Mouse (Mus musculus): ENCODE data around the gene Pnpla3.
A peak's percentile ranks its signal among the peaks of the same experiment; 100 is the strongest.

Gene Pnpla3

DNA sequence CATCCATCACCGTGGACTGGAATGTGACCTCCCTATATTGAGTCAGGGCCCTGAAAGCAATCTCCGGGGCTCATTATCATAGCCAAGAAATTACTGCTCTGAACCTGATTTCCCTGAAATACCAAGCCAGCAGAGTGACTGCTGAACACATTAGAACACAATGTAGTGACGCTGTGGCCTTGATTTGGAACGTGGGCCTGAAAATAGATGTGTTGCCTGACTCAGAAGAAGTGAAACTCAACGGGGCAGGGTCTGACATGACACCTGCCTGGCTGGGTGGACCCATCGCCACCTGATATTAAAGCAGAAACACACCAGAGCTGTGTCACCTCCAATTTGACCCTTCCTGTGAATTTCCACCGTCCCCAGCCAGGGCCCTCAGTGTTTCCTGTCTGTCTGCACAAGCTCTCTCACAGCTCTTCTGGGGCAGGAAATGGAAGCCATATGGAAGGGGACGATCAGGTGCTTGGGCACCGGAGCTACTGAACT lies 51.2 kb downstream of the Pnpla3 start:
- DNase-seq, result no peak

GRCm38 (mm10) chr15:84221539-84221938 lies 53.9 kb downstream of the Pnpla3 start:
- DNase-seq, result no peak

DNA sequence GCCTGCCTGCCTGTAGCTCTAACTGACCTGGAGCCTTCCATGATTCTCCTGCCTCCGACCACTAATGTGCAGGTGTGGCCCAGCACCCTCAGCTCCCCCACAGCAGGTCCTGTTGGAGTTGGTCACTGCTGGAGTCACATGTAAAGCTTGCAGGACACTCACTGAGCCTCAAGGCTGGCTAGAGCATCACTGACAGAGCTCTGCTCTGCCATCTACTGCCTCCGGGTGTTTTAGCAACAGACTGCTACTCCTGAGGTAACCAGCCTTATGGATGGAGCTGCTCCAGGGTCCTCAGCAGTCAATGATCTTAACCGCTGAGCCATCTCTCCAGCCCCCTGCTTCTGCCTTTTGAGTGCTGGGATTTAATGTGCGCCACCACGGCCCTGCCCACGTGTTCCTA lies 55.8 kb downstream of the Pnpla3 start:
- DNase-seq, result no peak

DNA sequence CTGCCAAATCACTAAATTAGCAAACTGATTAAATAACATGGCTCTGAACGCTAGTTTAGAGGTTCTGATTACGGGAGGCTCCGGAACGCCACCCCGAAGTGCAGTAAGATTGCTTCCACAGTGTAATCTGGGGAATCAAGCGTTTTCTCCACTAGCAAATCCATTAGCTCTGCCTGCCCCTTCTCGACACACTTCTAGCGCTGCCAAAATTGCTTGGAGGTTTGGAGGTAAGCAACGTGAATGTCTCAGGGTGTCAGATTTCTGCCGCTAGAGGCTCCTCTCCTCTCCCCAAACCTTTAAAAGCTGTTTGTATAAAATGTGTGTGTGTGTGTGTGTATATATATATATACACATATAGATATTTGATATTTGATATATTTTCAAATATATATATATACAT lies 57.1 kb downstream of the Pnpla3 start:
- DNase-seq, result no peak

DNA sequence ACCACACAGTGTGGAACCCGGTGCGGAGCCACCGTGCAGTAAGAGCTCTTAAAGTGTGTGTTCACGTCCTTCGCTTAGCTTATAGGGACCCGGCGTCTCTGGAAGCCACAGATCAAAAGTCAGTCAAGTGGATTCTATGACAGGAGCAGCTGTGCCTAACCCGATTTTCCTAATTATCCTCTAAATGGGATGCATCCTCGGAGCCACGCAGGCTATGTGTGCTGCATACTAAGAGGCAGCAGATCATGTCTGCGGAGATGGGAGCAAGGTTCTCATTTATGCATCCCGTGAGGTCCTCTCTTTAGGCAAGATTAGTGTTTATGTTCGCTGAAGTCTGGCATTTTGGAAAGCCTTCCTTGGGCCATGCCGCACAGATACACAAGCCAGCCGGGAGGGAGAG lies 59.3 kb downstream of the Pnpla3 start:
- DNase-seq, result no peak

DNA sequence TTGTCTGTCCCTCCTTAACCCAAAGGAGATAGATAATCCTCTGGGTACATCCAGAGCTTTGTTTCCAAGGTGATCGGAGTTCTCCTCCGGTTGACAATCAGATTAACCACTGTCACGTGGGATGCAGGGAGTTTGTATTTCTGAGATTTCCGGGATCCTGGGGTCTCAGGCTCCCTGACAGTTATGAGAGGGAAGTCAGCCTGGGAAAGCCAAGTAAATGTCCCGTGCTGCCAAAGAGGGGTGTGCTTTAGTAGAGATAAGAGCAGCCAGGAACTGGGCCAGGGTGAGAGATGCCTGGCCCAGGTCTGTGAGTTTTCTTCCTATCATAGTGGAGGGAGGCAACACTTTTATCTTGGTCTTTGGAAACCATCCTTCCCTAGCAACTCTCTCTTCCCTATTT lies 63.0 kb downstream of the Pnpla3 start:
- DNase-seq, result no peak

- DNase-seq, result peak; percentile 51
Measured at GRCm38 (mm10) chr15:84231113-84231712, 63.6 kb downstream of the Pnpla3 start.

DNA sequence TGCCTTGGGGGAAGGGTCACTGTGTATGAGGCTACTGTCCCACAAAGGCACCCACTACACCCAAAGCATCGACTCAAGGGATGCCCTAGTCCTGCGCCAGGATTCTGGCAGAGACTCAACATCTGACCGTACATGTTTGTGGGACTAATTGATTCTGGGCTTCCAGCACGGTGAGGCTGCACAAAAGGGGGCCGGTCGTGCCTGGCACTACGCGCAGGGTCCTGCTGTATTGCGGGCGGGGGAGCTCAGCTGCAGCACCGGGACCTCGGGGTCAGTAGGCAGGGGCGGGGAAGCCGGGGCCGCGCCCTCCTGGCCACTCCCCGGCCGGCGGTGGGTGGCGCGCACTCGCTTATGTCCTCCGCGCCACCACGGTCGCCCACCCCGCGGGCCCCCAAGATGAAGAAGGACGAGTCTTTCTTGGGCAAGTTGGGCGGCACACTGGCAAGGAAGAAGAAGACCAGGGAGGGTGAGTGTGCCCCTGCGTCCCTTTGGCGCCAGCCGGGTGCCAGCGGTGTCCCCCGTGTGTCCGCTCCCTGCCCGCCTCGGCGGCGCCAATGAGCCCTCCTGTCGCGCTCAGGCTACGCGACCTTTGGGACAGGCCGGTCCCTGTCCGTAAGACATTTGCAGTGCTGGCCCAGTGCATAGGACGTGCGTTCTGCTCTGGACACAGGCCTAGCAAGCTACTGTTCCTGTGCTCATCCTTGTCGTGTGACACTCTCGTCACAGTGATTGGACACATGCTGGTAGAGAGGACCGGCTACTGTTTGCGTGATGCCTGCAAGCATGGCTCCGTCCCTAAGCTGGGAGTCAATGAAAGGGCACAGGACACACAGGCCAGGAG lies 64.3 kb downstream of the Pnpla3 start, which contains the start of gene Parvb:
Parvb (plus strand) TSS at position 323 of the 841 bp plus-strand sequence.
- DNase-seq, result peak; percentile 61

DNA sequence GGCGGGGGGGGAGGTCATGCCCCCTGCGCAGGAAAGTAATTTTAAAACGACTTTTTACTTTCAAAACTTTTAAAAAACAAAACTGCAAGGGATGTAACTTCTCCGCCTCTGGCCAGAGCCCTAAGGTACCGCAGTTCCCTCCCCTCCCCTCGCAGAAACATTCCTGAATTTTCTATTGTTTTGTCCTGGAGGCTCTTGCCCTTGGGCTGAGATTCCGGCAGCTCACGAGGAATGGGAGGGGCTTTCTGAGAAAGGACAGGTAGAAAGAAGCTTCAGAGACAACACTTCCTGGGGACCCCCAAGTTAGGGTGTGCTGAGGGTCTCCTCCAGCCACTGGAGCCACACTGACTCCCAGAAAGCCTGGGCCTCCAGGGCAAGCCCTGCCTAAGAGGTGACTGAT lies 65.0 kb downstream of the Pnpla3 start:
- DNase-seq, result no peak

- DNase-seq, result no peak
Measured at GRCm38 (mm10) chr15:84234794-84235581, 67.4 kb downstream of the Pnpla3 start.

GRCm38 (mm10) chr15:84235646-84236045 lies 68.0 kb downstream of the Pnpla3 start:
- DNase-seq, result no peak
